Mouse (Mus musculus) MEL (cell line): ENCODE data around the gene Sorbs2.

Source experiments
- CTCF ChIP-seq, 3 experiments: IDR thresholded peaks in 2 of 3; conservative IDR thresholded peaks in 1 of 3; 2 replicates each; pipeline ENCODE4 v1.5.1; 2011 to 2012; ENCODE audit warnings: low read length in 3 of 3, low read depth in 2 of 3, mild to moderate bottlenecking in 2 of 3, improper control_type of control experiment in 1 of 3, inconsistent platforms in 1 of 3, mixed read lengths in 1 of 3, moderate library complexity in 1 of 3; ENCODE audit not compliant: control insufficient read depth in 1 of 3, insufficient read depth in 1 of 3, poor library complexity in 1 of 3, severe bottlenecking in 1 of 3
- E2F4 ChIP-seq: IDR thresholded peaks from 2 replicates; pipeline ENCODE4 v1.6.1; 2011; ENCODE audit warnings: low read depth, low read length, improper control_type of control experiment, borderline replicate concordance
- EP300 ChIP-seq, 2 experiments: IDR thresholded peaks; 2 replicates each; pipeline ENCODE4 v1.6.1; 2011; ENCODE audit warnings: improper control_type of control experiment in 2 of 2, low read length in 2 of 2, low read depth in 1 of 2, mild to moderate bottlenecking in 1 of 2
- HCFC1 ChIP-seq: IDR thresholded peaks from 2 replicates; pipeline ENCODE4 v1.6.1; 2012; ENCODE audit warnings: low read depth, mild to moderate bottlenecking, inconsistent platforms, low read length, improper control_type of control experiment, moderate library complexity
- NRF1 ChIP-seq: IDR thresholded peaks from 2 replicates; pipeline ENCODE4 v1.6.1; 2014; ENCODE audit warnings: low read depth, mild to moderate bottlenecking, inconsistent platforms, low read length, improper control_type of control experiment, moderate library complexity; ENCODE audit not compliant: poor library complexity, insufficient read depth, severe bottlenecking
- POLR2A ChIP-seq, 2 experiments: IDR thresholded peaks; 2 replicates each; pipeline ENCODE4 v1.6.1; 2011 to 2012; ENCODE audit warnings: low read length in 2 of 2, mild to moderate bottlenecking in 2 of 2, control low read depth in 1 of 2, improper control_type of control experiment in 1 of 2, low read depth in 1 of 2, moderate library complexity in 1 of 2; ENCODE audit not compliant: control insufficient read depth in 1 of 2, insufficient read depth in 1 of 2, poor library complexity in 1 of 2
- POLR2AphosphoS5 ChIP-seq: IDR thresholded peaks from 2 replicates; pipeline ENCODE4 v1.6.1; 2012; ENCODE audit warnings: low read depth, borderline replicate concordance, mild to moderate bottlenecking, inconsistent platforms, low read length, moderate library complexity, mixed read lengths
- TBP ChIP-seq: IDR thresholded peaks from 2 replicates; pipeline ENCODE4 v1.8.0; 2011; ENCODE audit warnings: low read depth, low read length, improper control_type of control experiment
- TCF12 ChIP-seq: IDR thresholded peaks from 2 replicates; pipeline ENCODE4 v1.6.1; 2014; ENCODE audit warnings: low read depth, mild to moderate bottlenecking, inconsistent platforms, low read length, improper control_type of control experiment, moderate library complexity
- USF1 ChIP-seq: IDR thresholded peaks from 2 replicates; pipeline ENCODE4 v1.6.1; 2014; ENCODE audit warnings: low read depth, mild to moderate bottlenecking, inconsistent platforms, low read length, improper control_type of control experiment, moderate library complexity

DNA sequence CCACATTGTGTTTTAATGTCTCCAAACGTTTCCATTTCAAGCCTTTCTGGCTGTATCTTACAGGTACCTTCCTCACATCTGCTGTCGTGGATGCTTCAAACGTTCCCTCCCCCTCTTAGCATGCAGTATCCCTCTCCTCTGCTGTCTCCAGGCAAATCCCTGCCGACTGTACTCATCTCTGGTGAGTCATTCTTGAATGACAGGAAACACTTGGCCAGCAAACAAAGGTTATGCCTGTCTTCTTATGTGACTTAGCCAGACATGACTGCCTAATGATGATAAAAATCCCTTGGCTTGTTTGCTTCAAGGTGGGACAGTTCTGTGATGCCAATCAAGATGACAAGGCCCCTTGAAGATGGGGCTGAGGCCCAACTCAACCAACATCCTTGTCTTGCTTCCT, 26.7 kb upstream of the Sorbs2 start:
- TF ChIP-seq POLR2A (IDR thresholded peaks at IDR 0.05; ENCODE audit: control insufficient read depth in 1 of 2, insufficient read depth in 1 of 2, low read depth in 1 of 2, low read length in 2 of 2, poor library complexity in 1 of 2) = no peak
- TF ChIP-seq EP300 (IDR thresholded peaks at IDR 0.05; ENCODE audit: low read depth in 1 of 2, low read length in 2 of 2) = no peak
- TF ChIP-seq TCF12 = no peak
- no peak for TF ChIP-seq NRF1
- TF ChIP-seq E2F4 = no peak
- no peak for TF ChIP-seq POLR2AphosphoS5
- TF ChIP-seq CTCF (IDR thresholded peaks at IDR 0.05 in 2 of 3, conservative IDR thresholded peaks at IDR 0.05 in 1 of 3; ENCODE audit: control insufficient read depth in 1 of 3, insufficient read depth in 1 of 3, low read depth in 2 of 3, low read length in 3 of 3, poor library complexity in 1 of 3, severe bottlenecking in 1 of 3) = no peak
- no peak for TF ChIP-seq HCFC1
- TF ChIP-seq USF1 = no peak
- TF ChIP-seq TBP = no peak
